Mouse (Mus musculus): ENCODE results near the gene Rmi2. TPM values are rescaled to one million over a fixed set of nuclear protein-coding genes. Genes with fewer than 3 reads are reported as not detected.
"Not testable (repeated sequence)": the region's sequence is repeated elsewhere in the genome, so short reads cannot be mapped to it uniquely, and the experiment has no call there.

Gene Rmi2
- polyA plus RNA-seq, 1 experiment from 2014 or later: 2.1 TPM

GRCm38 (mm10) chr16:10845952-10846351, 11.1 kb downstream of the Rmi2 start:
- WGBS: 78% methylated on average over 6 of the region's 6 CpGs
- no peak for ATAC-seq (replicated peaks; ENCODE audit: insufficient number of reproducible peaks, insufficient read depth, low FRiP score, low read depth)
- Histone ChIP-seq H3K36me3 (no peaks in the 10 kb centered on the region), H3K4me2 (no peak overlapping the region), H3K4me3 (no peak overlapping the region), H3K27me3 (no peaks in the 10 kb centered on the region), H3K9ac (no peak overlapping the region), H3K27ac (no peak overlapping the region), H3K4me1 (replicated peaks) (peaks cover 39% of the 10 kb centered on the region), H3K9me3 (replicated peaks) (no peaks in the 10 kb centered on the region)

GRCm38 (mm10) chr16:10846503-10846902, 11.6 kb downstream of the Rmi2 start:
- Histone ChIP-seq H3K4me1 (replicated peaks) (peaks cover 39% of the 10 kb centered on the region), H3K27ac (no peak overlapping the region), H3K9ac (no peak overlapping the region), H3K9me3 (replicated peaks) (no peaks in the 10 kb centered on the region), H3K36me3 (no peaks in the 10 kb centered on the region), H3K27me3 (no peaks in the 10 kb centered on the region), H3K4me2 (no peak overlapping the region), H3K4me3 (no peak overlapping the region)
- no peak; the same call in 1 of the 2 replicates for ATAC-seq (replicated peaks; ENCODE audit: insufficient number of reproducible peaks, insufficient read depth, low FRiP score, low read depth)
- 53% methylated on average over 4 of the region's 4 CpGs for WGBS

GRCm38 (mm10) chr16:10849965-10850861, 15.4 kb downstream of the Rmi2 start:
- peaks cover 23% of the 10 kb centered on the region for H3K4me1 ChIP-seq (replicated peaks)
- 56% methylated on average over 12 of the region's 12 CpGs for WGBS
- H3K4me2 ChIP-seq: no peak overlapping the region
- 0 out of 2 replicates have a peak, but pooled peaks have one; percentile 23 for ATAC-seq (replicated peaks; ENCODE audit: insufficient number of reproducible peaks, insufficient read depth, low FRiP score, low read depth)
- no peaks in the 10 kb centered on the region for H3K9me3 ChIP-seq (replicated peaks)
- peak overlapping the region; percentile 44; the same call in 1 of the 2 replicates for H3K27ac ChIP-seq
- no peak overlapping the region for H3K4me3 ChIP-seq
- H3K27me3 ChIP-seq: no peaks in the 10 kb centered on the region
- no peak overlapping the region for H3K9ac ChIP-seq
- no peaks in the 10 kb centered on the region for H3K36me3 ChIP-seq

- no peaks in the 10 kb centered on the region for H3K9me3 ChIP-seq (replicated peaks)
- H3K4me3 ChIP-seq: no peak overlapping the region
- H3K36me3 ChIP-seq: no peaks in the 10 kb centered on the region
- no peaks in the 10 kb centered on the region for H3K27me3 ChIP-seq
- 71% methylated on average over 4 of the region's 4 CpGs for WGBS
- H3K27ac ChIP-seq: peak overlapping the region; percentile 44; the same call in 1 of the 2 replicates
- H3K4me2 ChIP-seq: no peak overlapping the region
- H3K9ac ChIP-seq: no peak overlapping the region
- peaks cover 24% of the 10 kb centered on the region for H3K4me1 ChIP-seq (replicated peaks)
- 0 out of 2 replicates have a peak, but pooled peaks have one; percentile 11 for ATAC-seq (replicated peaks; ENCODE audit: insufficient number of reproducible peaks, insufficient read depth, low FRiP score, low read depth)
Measured at GRCm38 (mm10) chr16:10850905-10851304, 16.0 kb downstream of the Rmi2 start.

GRCm38 (mm10) chr16:10852216-10852615, 17.4 kb downstream of the Rmi2 start:
- not testable (repeated sequence) for H3K4me2 ChIP-seq

GRCm38 (mm10) chr16:10859726-10860245, 24.9 kb downstream of the Rmi2 start:
- ATAC-seq (replicated peaks; ENCODE audit: insufficient number of reproducible peaks, insufficient read depth, low FRiP score, low read depth): no peak
- no peaks in the 10 kb centered on the region for H3K36me3 ChIP-seq
- no peak overlapping the region for H3K4me2 ChIP-seq
- no peaks in the 10 kb centered on the region for H3K9me3 ChIP-seq (replicated peaks)
- WGBS: 82% methylated on average over 7 of the region's 7 CpGs
- H3K27ac ChIP-seq: no peak overlapping the region
- H3K4me1 ChIP-seq (replicated peaks): peaks cover 5% of the 10 kb centered on the region
- H3K9ac ChIP-seq: no peak overlapping the region
- no peak overlapping the region for H3K4me3 ChIP-seq
- H3K27me3 ChIP-seq: no peaks in the 10 kb centered on the region

More at GRCm38 (mm10) chr16:10852216-10852615, 17.4 kb downstream of the Rmi2 start:
- ATAC-seq (replicated peaks; ENCODE audit: insufficient number of reproducible peaks, insufficient read depth, low FRiP score, low read depth); H3K36me3 ChIP-seq; H3K27me3 ChIP-seq; H3K9ac ChIP-seq; H3K4me3 ChIP-seq; H3K9me3 ChIP-seq (replicated peaks); H3K27ac ChIP-seq: not testable (repeated sequence)
- H3K4me1 ChIP-seq (replicated peaks): peaks cover 23% of the 10 kb centered on the region
- 90% methylated on average over 10 of the region's 10 CpGs for WGBS

GRCm38 (mm10) chr16:10861408-10861807, 26.5 kb downstream of the Rmi2 start:
- 53% methylated on average over 3 of the region's 3 CpGs for WGBS
- Histone ChIP-seq H3K4me1 (replicated peaks) (peaks cover 2% of the 10 kb centered on the region; the same call in 1 of the 2 replicates), H3K36me3 (no peaks in the 10 kb centered on the region), H3K27me3 (no peaks in the 10 kb centered on the region), H3K27ac (no peak overlapping the region), H3K9me3 (replicated peaks) (no peaks in the 10 kb centered on the region), H3K9ac (no peak overlapping the region), H3K4me2 (no peak overlapping the region), H3K4me3 (no peak overlapping the region)
- ATAC-seq (replicated peaks; ENCODE audit: insufficient number of reproducible peaks, insufficient read depth, low FRiP score, low read depth): no peak

- H3K36me3 ChIP-seq: no peaks in the 10 kb centered on the region
- H3K9me3 ChIP-seq (replicated peaks): no peaks in the 10 kb centered on the region
- peaks cover 13% of the 10 kb centered on the region for H3K4me1 ChIP-seq (replicated peaks)
- H3K4me3 ChIP-seq: no peak overlapping the region
- no peak for ATAC-seq (replicated peaks; ENCODE audit: insufficient number of reproducible peaks, insufficient read depth, low FRiP score, low read depth)
- no peak overlapping the region for H3K4me2 ChIP-seq
- no peak overlapping the region for H3K9ac ChIP-seq
- no peak overlapping the region for H3K27ac ChIP-seq
- no peaks in the 10 kb centered on the region for H3K27me3 ChIP-seq
- WGBS: 82% methylated on average over 6 of the region's 6 CpGs
Measured at GRCm38 (mm10) chr16:10864833-10865591, 30.2 kb downstream of the Rmi2 start.

- ATAC-seq (replicated peaks; ENCODE audit: insufficient number of reproducible peaks, insufficient read depth, low FRiP score, low read depth): no peak
- H3K4me1 ChIP-seq (replicated peaks): peaks cover 17% of the 10 kb centered on the region
Measured at GRCm38 (mm10) chr16:10865592-10865987, 30.7 kb downstream of the Rmi2 start.

GRCm38 (mm10) chr16:10866841-10867240, 32.0 kb downstream of the Rmi2 start:
- WGBS: 84% methylated on average over 8 of the region's 8 CpGs
- ATAC-seq (replicated peaks; ENCODE audit: insufficient number of reproducible peaks, insufficient read depth, low FRiP score, low read depth): no peak
- H3K36me3 ChIP-seq: no peaks in the 10 kb centered on the region
- no peak overlapping the region for H3K4me3 ChIP-seq
- H3K27me3 ChIP-seq: no peaks in the 10 kb centered on the region
- no peak overlapping the region for H3K4me2 ChIP-seq
- H3K9me3 ChIP-seq (replicated peaks): no peaks in the 10 kb centered on the region
- H3K27ac ChIP-seq: no peak overlapping the region
- H3K9ac ChIP-seq: no peak overlapping the region
- H3K4me1 ChIP-seq (replicated peaks): peaks cover 30% of the 10 kb centered on the region

More at GRCm38 (mm10) chr16:10865592-10865987, 30.7 kb downstream of the Rmi2 start:
- no peak overlapping the region for H3K4me2 ChIP-seq
- H3K4me3 ChIP-seq: no peak overlapping the region
- H3K9ac ChIP-seq: no peak overlapping the region
- no peaks in the 10 kb centered on the region for H3K36me3 ChIP-seq
- no peaks in the 10 kb centered on the region for H3K27me3 ChIP-seq
- H3K9me3 ChIP-seq (replicated peaks): no peaks in the 10 kb centered on the region
- no peak overlapping the region for H3K27ac ChIP-seq

- peaks cover 33% of the 10 kb centered on the region for H3K4me1 ChIP-seq (replicated peaks)
- no peak overlapping the region for H3K27ac ChIP-seq
- H3K36me3 ChIP-seq: no peaks in the 10 kb centered on the region
- 90% methylated on average over 2 of the region's 2 CpGs for WGBS
- H3K9ac ChIP-seq: no peak overlapping the region
- H3K9me3 ChIP-seq (replicated peaks): no peaks in the 10 kb centered on the region
- ATAC-seq (replicated peaks; ENCODE audit: insufficient number of reproducible peaks, insufficient read depth, low FRiP score, low read depth): no peak
- no peak overlapping the region for H3K4me3 ChIP-seq
- H3K4me2 ChIP-seq: no peak overlapping the region
- H3K27me3 ChIP-seq: peaks cover under 1% of the 10 kb centered on the region
Measured at GRCm38 (mm10) chr16:10867501-10867900, 32.6 kb downstream of the Rmi2 start.
